ENCODE assay signal across 8 mouse cellular contexts in the genomic region with DNA sequence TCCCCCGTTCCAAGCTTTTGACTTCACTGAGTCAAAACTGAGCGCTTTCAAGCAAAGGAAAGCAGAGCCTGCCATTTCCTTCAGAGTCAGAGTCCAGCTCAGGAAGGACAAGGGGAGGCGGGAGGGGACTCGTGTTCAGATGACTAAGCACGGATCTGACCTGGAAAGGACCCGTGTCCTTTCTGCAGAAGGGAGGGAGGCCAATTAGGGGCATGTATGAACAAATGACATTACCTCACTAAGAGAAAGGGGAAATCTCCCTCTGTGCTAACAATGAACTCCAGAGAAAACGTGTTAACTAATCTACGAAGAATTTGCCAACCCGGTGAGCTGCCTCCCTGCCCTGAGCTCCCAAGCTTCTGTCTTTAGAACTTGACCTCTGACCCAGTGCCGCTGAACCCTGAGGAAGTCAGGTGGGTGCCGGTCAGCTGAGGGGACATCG. TPM values are rescaled to one million over a fixed set of nuclear protein-coding genes. Genes with fewer than 3 reads are reported as not detected.
DNase-seq lines count a peak whose midpoint lies in the region; ATAC-seq lines count a peak whose summit lies in the region.

No protein-coding gene starts in this region.

- ATAC-seq in heart, embryonic 11.5 days (replicated peaks; ENCODE audit: insufficient number of reproducible peaks, low FRiP score, low TSS enrichment): no peak
- no peak for ATAC-seq in midbrain, embryonic 13.5 days

- DNase-seq in 416B (ENCODE audit: low read depth): peak; percentile 72
- peak; percentile 68 for DNase-seq in adrenal gland, adult 8-10 months
- DNase-seq in kidney, postnatal 10 days: peak; percentile 64
- no peak for DNase-seq in cerebellum, postnatal 4 days (ENCODE audit: low spot score in 2 of 2)
- no peak for DNase-seq in natural killer cell, adult 2 months (ENCODE audit: low spot score in 2 of 2)
- no peak for DNase-seq in cerebellum, adult 8-10 months

- no peaks in the 10 kb centered on the region for H3K36me3 ChIP-seq in heart, embryonic 11.5 days (ENCODE audit: control insufficient read depth, insufficient read depth, low read length)
- no peaks in the 10 kb centered on the region for H3K36me3 ChIP-seq in midbrain, embryonic 13.5 days

- WGBS in heart, embryonic 11.5 days (ENCODE audit: insufficient replicate concordance): 35% methylated on average over 12 of the region's 12 CpGs
- 39% methylated on average over 12 of the region's 12 CpGs for whole genome bisulfite sequencing in midbrain, embryonic 13.5 days

- H3K4me3 ChIP-seq in heart, embryonic 11.5 days (ENCODE audit: low read depth, low read length): no peak overlapping the region
- no peak overlapping the region for H3K4me3 ChIP-seq in midbrain, embryonic 13.5 days (replicated peaks)

- no peaks in the 10 kb centered on the region for H3K9me3 ChIP-seq in heart, embryonic 11.5 days (replicated peaks; ENCODE audit: control insufficient read depth, low read length)
- H3K9me3 ChIP-seq in midbrain, embryonic 13.5 days: no peaks in the 10 kb centered on the region

- H3K4me1 ChIP-seq in heart, embryonic 11.5 days (ENCODE audit: control insufficient read depth, insufficient read depth, low read length): peaks cover 5% of the 10 kb centered on the region
- 0 out of 2 replicates have a peak, but pooled peaks cover under 1% of the 10 kb centered on the region for H3K4me1 ChIP-seq in midbrain, embryonic 13.5 days (replicated peaks)

- 0 out of 2 replicates have a peak, but pooled peaks cover 3% of the 10 kb centered on the region for H3K27me3 ChIP-seq in heart, embryonic 11.5 days (ENCODE audit: control insufficient read depth, insufficient read depth, low read length)
- no peaks in the 10 kb centered on the region for H3K27me3 ChIP-seq in midbrain, embryonic 13.5 days

- peak overlapping the region; percentile 24; the same call in 1 of the 2 replicates for H3K4me2 ChIP-seq in heart, embryonic 11.5 days
- no peak overlapping the region for H3K4me2 ChIP-seq in midbrain, embryonic 13.5 days (replicated peaks)

- H3K9ac ChIP-seq in heart, embryonic 11.5 days (ENCODE audit: low read depth, low read length): no peak overlapping the region
- H3K9ac ChIP-seq in midbrain, embryonic 13.5 days (replicated peaks): no peak overlapping the region

- H3K27ac ChIP-seq in heart, embryonic 11.5 days (ENCODE audit: low read depth, low read length): peak overlapping the region; percentile 54
- H3K27ac ChIP-seq in midbrain, embryonic 13.5 days: no peak overlapping the region

RNA-seq across cellular contexts. Expression of a gene that starts 18.9 kb away (rescaled TPM):
- total RNA-seq in adrenal gland, adult 8-10 months (2022): 10 to 100 TPM; 28.6 to 44.3 (median 38.4) TPM
- 47.0 and 51.7 TPM in 2 replicates for polyA plus RNA-seq in heart, embryonic 11.5 days (2014; fragmentation: Nextera tagmentation; extraction: Ambion mirVana)
- polyA plus RNA-seq in midbrain, embryonic 13.5 days (2015; fragmentation: Nextera tagmentation; extraction: Ambion mirVana): 43.3 and 47.0 TPM in 2 replicates

Comparison
In these comparisons a context has a peak if more than half of its experiments do, and no peak if none do; other contexts are left out.
1. DNase-seq: peak in 416B (single experiment), adrenal gland, adult 8-10 months (single experiment) and kidney, postnatal 10 days (single experiment); none in cerebellum, postnatal 4 days (0 of 2), natural killer cell, adult 2 months (0 of 2) and cerebellum, adult 8-10 months (single experiment).